Mouse (Mus musculus) right cerebral cortex, adult 18-20 months (tissue): ENCODE data around the gene Defb22.
A peak's percentile ranks its signal among the peaks of the same experiment; 100 is the strongest.

Experiments used
- DNase-seq: peaks from one replicate; pipeline ENCODE4 v3.0.0; 2022; ENCODE audit warnings: mixed read lengths

Defb22 gene

GRCm38 (mm10) chr2:152490038-152490437, at the start of gene Defb22:
TSS of gene Defb22 (minus strand) at chr2:152490138.
- no peak for DNase-seq

DNA sequence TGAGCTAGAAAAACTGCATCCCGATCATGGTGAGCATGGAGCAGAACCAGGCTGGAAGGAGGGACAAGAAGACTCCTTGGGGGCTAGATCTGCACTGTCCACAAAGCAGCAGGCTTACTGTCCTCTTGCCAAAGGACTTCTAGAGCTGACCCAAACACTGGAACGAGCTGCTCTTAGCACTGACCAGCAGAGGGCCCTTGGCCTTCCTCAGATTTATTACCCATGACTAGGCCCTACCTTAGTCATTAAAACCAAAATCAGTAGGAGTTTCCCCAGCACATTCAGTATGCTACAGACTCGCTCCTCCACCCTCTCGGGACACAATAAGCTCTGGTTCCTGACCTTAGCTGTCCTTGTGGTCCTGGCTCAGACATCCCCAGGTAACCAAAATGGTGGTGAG, 28.0 kb upstream of the Defb22 start, which contains the start of gene Defb28:
Defb28 (plus strand) TSS at position 275 of the 400 bp plus-strand sequence.
- DNase-seq, result no peak

DNA sequence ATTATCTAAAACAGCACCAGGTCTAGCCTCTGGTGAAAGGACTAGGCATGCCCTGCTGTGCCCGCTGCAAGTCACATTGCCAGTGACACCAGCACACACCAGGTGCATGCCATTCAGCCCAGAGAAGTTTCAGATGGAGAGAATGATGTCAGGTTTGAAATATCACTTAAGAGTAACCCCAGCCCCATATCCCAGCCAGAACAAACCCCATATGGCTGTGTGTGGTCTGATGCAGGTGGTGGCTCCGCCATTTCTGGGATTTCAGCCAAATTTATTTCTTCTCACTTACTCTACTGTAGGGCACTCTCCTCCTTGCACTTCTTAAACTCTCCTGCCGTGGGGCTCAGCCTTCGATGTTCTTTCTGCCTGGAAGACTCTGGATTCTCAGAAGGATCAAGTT, 26.1 kb upstream of the Defb22 start:
- DNase-seq, result no peak

DNA sequence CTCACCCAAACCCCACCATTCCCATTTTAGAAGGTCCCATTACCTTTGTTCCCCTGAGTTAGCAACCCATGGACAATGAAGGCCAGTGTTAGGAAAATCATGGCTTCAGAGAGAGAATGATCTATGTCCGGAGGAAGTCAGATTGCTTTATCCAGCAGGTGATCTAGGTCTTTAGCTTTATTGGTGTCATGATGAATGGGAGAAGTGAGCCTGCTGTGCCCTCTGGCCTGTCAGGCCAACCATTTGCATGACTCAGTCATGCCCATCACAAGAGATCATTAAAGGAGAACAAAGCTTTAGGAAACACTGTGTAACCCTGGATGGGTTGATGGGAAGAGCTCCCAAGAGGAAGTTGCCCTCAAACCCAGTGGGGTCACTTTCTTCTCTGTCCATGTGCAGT, 21.7 kb upstream of the Defb22 start, which contains the start of gene Defb26:
Defb26 (minus strand) TSS at position 101 of the 400 bp plus-strand sequence.
- DNase-seq, result no peak

DNA sequence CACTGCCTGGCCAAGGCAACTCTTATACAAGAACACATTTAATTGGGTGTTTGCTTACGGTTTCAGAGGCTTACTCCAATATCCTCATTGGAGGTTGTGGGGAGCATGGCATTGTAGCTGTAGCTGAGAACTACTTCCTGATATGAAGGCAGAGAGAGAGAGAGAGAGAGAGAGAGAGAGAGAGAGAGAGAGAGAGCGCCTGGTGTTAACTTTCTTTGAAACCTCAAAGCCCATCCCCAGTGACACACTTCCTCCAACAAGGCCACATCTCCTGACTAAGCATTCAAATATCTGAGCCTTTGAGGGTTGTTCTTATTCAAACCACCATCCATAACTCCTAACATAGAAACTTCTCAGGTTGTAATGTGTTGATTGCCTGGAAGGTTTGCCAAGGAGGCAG, 14.0 kb upstream of the Defb22 start:
- DNase-seq, result no peak

GRCm38 (mm10) chr2:152500863-152501229, 10.9 kb upstream of the Defb22 start:
- DNase-seq, result no peak

DNA sequence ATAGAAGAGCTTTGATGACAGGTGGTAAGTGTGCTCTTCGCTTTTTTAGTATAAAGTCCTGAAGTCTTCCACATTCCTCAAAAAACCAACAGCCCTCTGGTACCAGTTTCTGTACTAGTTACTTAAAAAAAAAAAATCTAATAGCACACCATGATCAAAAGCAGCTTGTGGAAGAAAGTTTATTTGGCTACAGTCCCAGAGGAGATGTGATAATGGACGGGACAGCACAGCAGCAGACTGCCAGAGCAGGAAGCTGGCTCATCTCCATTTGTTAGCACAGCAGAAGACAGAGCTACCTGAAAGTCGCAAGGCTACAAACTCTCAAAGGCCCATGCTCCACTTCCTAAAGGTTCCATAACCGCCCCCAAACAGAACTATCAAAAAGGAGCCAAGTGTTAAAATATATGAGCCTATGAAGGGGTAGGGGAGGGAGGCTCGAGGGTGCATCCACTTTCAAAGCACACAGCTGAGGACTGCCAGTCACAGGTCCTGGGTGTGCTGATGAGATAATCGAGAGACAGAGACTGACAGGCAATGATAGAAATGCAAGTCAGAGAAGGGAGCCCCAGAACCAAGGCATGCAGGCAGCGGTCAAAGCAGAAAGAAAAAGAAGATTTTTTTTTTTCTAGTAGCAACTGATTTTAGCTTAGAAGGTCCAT, 10.4 kb upstream of the Defb22 start:
- no peak for DNase-seq

DNA sequence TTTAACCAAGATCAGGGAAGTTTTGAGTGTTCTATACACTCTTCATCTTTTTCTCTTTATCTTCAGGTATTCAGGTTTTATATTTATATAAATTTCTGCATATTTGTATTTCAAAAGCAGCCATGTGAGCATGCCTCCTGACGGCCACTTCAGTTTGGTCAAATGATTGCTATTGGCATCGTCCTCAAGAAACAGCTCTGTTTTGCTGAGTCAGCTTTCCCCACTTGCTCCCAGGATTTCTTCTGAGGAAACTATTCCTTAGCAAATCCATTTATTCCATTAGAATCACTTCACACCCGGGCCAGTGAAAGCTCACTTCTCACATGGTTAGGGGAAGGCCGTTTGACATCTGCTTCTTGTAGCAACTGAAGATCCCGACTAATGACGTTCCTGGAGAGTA, 8.1 kb upstream of the Defb22 start:
- no peak for DNase-seq

- DNase-seq, result no peak
Observed at GRCm38 (mm10) chr2:152493151-152493550, 3.2 kb upstream of the Defb22 start.

DNA sequence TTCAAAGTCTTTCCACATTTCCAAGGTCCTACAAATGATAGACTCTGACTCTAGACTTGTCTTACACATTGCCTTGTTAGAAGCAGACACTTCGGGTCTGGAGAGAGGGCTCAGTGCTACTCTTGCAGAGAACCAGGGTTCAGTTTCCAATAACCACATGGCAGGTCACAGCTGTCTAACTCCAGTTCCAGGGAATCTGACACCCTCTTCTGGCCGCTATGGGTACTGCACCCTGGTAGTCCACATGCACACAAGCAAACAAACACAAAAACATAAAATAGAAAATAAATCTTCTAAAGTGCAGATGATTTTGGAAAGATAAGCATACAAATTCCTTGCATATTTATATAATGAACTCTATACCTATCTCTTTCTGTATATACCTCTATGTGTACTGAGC, 2.9 kb downstream of the Defb22 start:
- DNase-seq, result no peak

DNA sequence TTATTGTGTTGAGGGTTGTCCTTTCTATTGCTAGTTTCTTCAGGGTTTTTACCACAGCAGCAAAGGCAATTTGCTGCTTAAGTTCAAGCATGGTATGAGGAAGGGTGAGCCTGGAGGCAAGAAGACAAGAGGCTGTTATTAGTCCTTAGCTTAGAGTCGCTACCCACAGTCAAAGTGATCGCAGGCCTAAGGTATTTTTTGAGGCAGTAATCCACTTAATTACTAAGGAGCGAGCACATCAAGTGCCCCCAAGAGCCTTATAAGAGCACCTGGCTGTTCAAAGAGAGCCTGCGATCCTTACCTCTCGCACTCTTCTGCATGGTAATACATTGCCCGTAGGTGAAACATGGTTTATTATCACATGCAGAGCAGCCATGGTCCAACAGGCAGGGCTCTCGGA, 8.2 kb downstream of the Defb22 start:
- no peak for DNase-seq

- DNase-seq, result no peak
Observed at GRCm38 (mm10) chr2:152480881-152481280, 9.1 kb downstream of the Defb22 start.

GRCm38 (mm10) chr2:152476763-152477162, 13.2 kb downstream of the Defb22 start, which contains the start of gene Defb20:
TSS of gene Defb20 (plus strand) at chr2:152477063.
- DNase-seq, result no peak

GRCm38 (mm10) chr2:152472434-152472833, 17.5 kb downstream of the Defb22 start:
- no peak for DNase-seq

- DNase-seq, result peak; percentile 52
Observed at GRCm38 (mm10) chr2:152470973-152471372, 19.0 kb downstream of the Defb22 start.

- DNase-seq, result no peak
Observed at GRCm38 (mm10) chr2:152464570-152465150, 25.3 kb downstream of the Defb22 start, which contains the start of gene Defb23. TSS of gene Defb23 (minus strand) at chr2:152464620.

DNA sequence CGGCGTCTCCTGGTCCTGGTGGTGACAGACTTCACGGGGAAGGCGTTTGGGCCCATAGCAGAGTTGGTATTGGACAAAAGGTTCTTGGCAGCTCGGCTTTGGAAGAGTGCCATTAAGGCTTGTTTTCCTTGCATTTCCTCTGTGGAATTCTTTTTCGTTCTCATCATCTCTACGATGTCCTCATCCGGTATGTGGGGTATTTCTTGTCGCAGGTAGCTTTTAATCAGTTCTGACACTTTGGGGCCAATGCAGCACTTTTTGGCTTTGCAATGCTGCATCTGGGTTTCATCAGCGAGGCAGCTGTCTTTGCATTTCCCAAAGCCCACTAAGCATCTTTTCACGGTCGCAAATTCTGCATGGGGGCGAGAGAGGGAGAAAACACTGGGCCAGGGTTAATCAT, 30.7 kb downstream of the Defb22 start:
- DNase-seq, result no peak

DNA sequence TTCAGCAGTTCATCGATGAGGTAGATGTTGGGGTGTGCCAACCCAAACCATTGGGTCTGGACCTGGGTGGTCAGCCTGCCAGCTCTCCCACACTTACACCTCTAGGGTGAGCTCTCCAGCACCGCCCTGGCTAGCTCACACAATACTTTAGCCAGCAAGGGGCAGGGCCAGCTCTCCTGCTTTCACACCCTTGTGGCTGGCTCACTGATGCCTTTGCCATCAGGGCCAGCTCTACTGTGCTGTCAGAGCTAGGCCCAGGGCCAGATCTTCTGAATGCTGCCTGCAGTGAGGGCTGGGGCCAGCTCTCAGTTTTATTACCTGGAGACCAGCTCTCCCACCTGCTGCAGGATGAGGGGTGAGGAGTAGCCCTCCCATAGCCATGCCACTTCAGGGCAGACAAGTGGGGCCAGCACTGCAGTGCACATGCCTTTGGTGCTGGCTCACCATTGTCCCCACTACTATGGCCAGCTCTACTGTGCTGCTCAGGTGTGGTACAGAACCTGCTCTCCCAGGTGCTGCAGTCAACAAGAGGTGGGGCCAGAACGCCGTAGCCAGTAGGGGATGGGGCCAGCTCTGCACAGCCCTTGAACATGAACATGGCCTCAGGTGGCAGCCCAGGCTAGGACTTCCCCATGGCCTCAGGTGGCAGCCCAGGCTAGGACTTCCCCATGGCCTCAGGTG, 37.7 kb downstream of the Defb22 start:
- no peak for DNase-seq

DNA sequence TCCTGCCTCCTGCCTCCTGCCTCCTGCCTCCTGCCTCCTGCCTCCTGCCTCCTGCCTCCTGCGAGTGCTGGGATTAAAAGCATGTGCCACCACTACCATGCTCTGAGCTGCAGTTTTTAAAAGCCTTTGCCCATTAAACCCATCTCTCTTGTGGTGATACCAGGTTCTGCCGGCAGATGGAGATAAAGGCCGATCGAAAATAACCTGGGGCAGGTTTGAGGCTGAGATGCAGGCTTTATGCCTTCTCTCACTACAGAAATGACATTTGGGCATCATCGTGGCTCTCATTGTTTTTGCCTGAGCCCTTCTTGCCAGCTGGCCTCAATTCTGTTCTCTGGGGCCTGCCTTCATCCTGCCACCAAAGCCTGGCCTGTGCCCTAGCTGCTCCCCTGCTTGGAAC, 39.7 kb downstream of the Defb22 start:
- peak; percentile 56 for DNase-seq

- DNase-seq, result no peak
Observed at GRCm38 (mm10) chr2:152447461-152447860, 42.5 kb downstream of the Defb22 start.

- DNase-seq, result no peak
Observed at GRCm38 (mm10) chr2:152446642-152447041, 43.3 kb downstream of the Defb22 start.

GRCm38 (mm10) chr2:152443281-152443680, 46.7 kb downstream of the Defb22 start:
- no peak for DNase-seq

DNA sequence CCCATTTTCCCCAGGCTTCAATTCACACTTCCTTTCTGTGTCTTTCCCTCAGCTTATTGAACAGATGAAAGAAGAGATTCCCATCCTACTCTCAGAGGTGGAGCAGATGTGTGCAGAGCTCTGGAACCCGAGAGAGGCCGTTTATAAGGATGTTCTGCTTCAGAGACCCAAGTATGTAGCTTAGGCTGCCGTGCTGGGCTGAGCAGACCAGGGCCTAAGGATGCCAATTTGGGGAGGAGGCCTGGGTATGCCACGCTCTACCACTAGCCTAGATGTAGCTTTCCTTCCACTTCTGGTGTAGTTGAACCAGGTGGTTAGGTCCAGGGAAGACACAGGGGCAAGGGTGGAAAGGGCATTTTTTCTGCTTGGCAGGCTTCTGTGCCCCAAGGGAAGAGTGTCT, 47.6 kb downstream of the Defb22 start:
- no peak for DNase-seq

GRCm38 (mm10) chr2:152439833-152440232, 50.1 kb downstream of the Defb22 start:
- DNase-seq, result no peak
